Mouse (Mus musculus) forebrain, embryonic 16.5 days (tissue): ENCODE measurements at regions not wholly inside any gene's neighbourhood (a gene's known extent, or its start where the extent isn't known, plus 50 kb on each side); places are given as distances from the start of the nearest gene placed in this dataset.

ENCODE experiments used
- ATAC-seq: fragments of 200-750 bp; cut with Nextera tagmentation; 2 replicates; pipeline ENCODE4 v1.8.0; 2017; ENCODE audit warnings: mild to moderate bottlenecking, moderate library complexity
- H3K27ac ChIP-seq: fragments of 300-500 bp; sonication (generic); 2 replicates; pipeline ENCODE4 v1.5.1; 2014; ENCODE audit warnings: low read length, control low read depth
- H3K27me3 ChIP-seq: fragments of 300-500 bp; sonication (generic); replicated peaks from 2 replicates; pipeline ENCODE4 v1.6.1; 2014; ENCODE audit warnings: low read length; ENCODE audit not compliant: control insufficient read depth, insufficient read depth
- H3K36me3 ChIP-seq: fragments of 300-500 bp; sonication (generic); 2 replicates; pipeline ENCODE4 v1.6.1; 2014; ENCODE audit not compliant: control insufficient read depth, insufficient read depth
- H3K4me1 ChIP-seq: fragments of 300-500 bp; sonication (generic); replicated peaks from 2 replicates; pipeline ENCODE4 v1.6.1; 2014; ENCODE audit warnings: low read length; ENCODE audit not compliant: control insufficient read depth, insufficient read depth
- H3K4me2 ChIP-seq: fragments of 300-500 bp; sonication (generic); 2 replicates; pipeline ENCODE4 v1.6.1; 2014; ENCODE audit warnings: mild to moderate bottlenecking, low read length, control low read depth
- H3K4me3 ChIP-seq: fragments of 300-500 bp; sonication (generic); replicated peaks from 2 replicates; pipeline ENCODE4 v1.5.1; 2014; ENCODE audit warnings: mild to moderate bottlenecking, low read length, control low read depth
- H3K9ac ChIP-seq: fragments of 300-500 bp; sonication (generic); replicated peaks from 2 replicates; pipeline ENCODE4 v1.6.1; 2014; ENCODE audit warnings: low read depth, low read length, control low read depth
- H3K9me3 ChIP-seq: fragments of 300-500 bp; sonication (generic); 2 replicates; pipeline ENCODE4 v1.6.1; 2016; ENCODE audit warnings: low read length; ENCODE audit not compliant: control insufficient read depth
- WGBS: fragments of 180-500 bp; shearing (Covaris S2); extraction: QIAGEN DNeasy Blood & Tissue Kit; methylation state at CpG from one replicate; pipeline ENCODE4 v1.1.7; 2014; 5-methylcytosine and 5-hydroxymethylcytosine counted together

GRCm38 (mm10) chr3:120468887-120469286 is 684.6 kb upstream of the Ptbp2 start:
- no peaks in the 10 kb centered on the region for H3K36me3 ChIP-seq
- no peak overlapping the region for H3K9ac ChIP-seq
- no peak overlapping the region for H3K4me3 ChIP-seq
- H3K4me1 ChIP-seq: peaks cover 19% of the 10 kb centered on the region
- no peaks in the 10 kb centered on the region for H3K9me3 ChIP-seq
- H3K4me2 ChIP-seq: no peak overlapping the region
- H3K27ac ChIP-seq: no peak overlapping the region
- WGBS: 78% methylated on average over 2 of the region's 2 CpGs
- no peaks in the 10 kb centered on the region for H3K27me3 ChIP-seq
- ATAC-seq: no peak

GRCm38 (mm10) chr3:120460717-120461116 is 676.5 kb upstream of the Ptbp2 start:
- H3K4me1 ChIP-seq: no peaks in the 10 kb centered on the region
- no peak overlapping the region for H3K27ac ChIP-seq
- no peaks in the 10 kb centered on the region for H3K27me3 ChIP-seq
- H3K9me3 ChIP-seq: no peaks in the 10 kb centered on the region
- H3K4me3 ChIP-seq: no peak overlapping the region
- ATAC-seq: no peak
- H3K36me3 ChIP-seq: no peaks in the 10 kb centered on the region
- no peak overlapping the region for H3K4me2 ChIP-seq
- no peak overlapping the region for H3K9ac ChIP-seq

- Histone ChIP-seq H3K27me3 (no peaks in the 10 kb centered on the region), H3K4me2 (no peak overlapping the region), H3K4me1 (no peaks in the 10 kb centered on the region), H3K9ac (no peak overlapping the region), H3K27ac (no peak overlapping the region), H3K9me3 (no peaks in the 10 kb centered on the region), H3K4me3 (no peak overlapping the region), H3K36me3 (no peaks in the 10 kb centered on the region)
- 94% methylated on average over 7 of the region's 7 CpGs for whole genome bisulfite sequencing
- ATAC-seq: no peak
These were observed 673.6 kb upstream of the Ptbp2 start for GRCm38 (mm10) chr3:120457912-120458311.

GRCm38 (mm10) chr3:120441127-120441526 is 656.9 kb upstream of the Ptbp2 start:
- Histone ChIP-seq H3K27me3 (no peaks in the 10 kb centered on the region), H3K36me3 (no peaks in the 10 kb centered on the region), H3K27ac (no peak overlapping the region), H3K4me3 (no peak overlapping the region), H3K4me1 (no peaks in the 10 kb centered on the region), H3K9me3 (no peaks in the 10 kb centered on the region), H3K4me2 (no peak overlapping the region), H3K9ac (no peak overlapping the region)
- ATAC-seq: no peak
- WGBS: 90% methylated on average over 4 of the region's 4 CpGs

GRCm38 (mm10) chr3:120430285-120430684 is 646.0 kb upstream of the Ptbp2 start:
- H3K27me3 ChIP-seq: no peaks in the 10 kb centered on the region
- H3K9ac ChIP-seq: no peak overlapping the region
- H3K4me2 ChIP-seq: no peak overlapping the region
- no peaks in the 10 kb centered on the region for H3K9me3 ChIP-seq
- no peaks in the 10 kb centered on the region for H3K36me3 ChIP-seq
- no peak for ATAC-seq
- no peak overlapping the region for H3K27ac ChIP-seq
- 88% methylated on average over 2 of the region's 2 CpGs for WGBS
- no peaks in the 10 kb centered on the region for H3K4me1 ChIP-seq
- H3K4me3 ChIP-seq: no peak overlapping the region

GRCm38 (mm10) chr3:120416634-120417033 is 632.4 kb upstream of the Ptbp2 start:
- H3K27me3 ChIP-seq: no peaks in the 10 kb centered on the region
- H3K4me3 ChIP-seq: no peak overlapping the region
- H3K4me1 ChIP-seq: no peaks in the 10 kb centered on the region
- H3K9ac ChIP-seq: no peak overlapping the region
- H3K36me3 ChIP-seq: no peaks in the 10 kb centered on the region
- H3K4me2 ChIP-seq: no peak overlapping the region
- H3K9me3 ChIP-seq: no peaks in the 10 kb centered on the region
- H3K27ac ChIP-seq: no peak overlapping the region
- WGBS: 89% methylated on average over 3 of the region's 3 CpGs
- ATAC-seq: no peak

GRCm38 (mm10) chr3:120375688-120376289 is 591.5 kb upstream of the Ptbp2 start:
- Histone ChIP-seq H3K4me3 (no peak overlapping the region), H3K9ac (no peak overlapping the region), H3K27ac (no peak overlapping the region), H3K4me1 (no peaks in the 10 kb centered on the region), H3K4me2 (no peak overlapping the region), H3K27me3 (no peaks in the 10 kb centered on the region), H3K36me3 (no peaks in the 10 kb centered on the region), H3K9me3 (no peaks in the 10 kb centered on the region)
- 37% methylated on average over 6 of the region's 6 CpGs for WGBS
- ATAC-seq: no peak

- peak overlapping the region; percentile 61 for H3K27ac ChIP-seq
- no peak overlapping the region for H3K9ac ChIP-seq
- no peaks in the 10 kb centered on the region for H3K36me3 ChIP-seq
- no peaks in the 10 kb centered on the region for H3K27me3 ChIP-seq
- peak; percentile 77 for ATAC-seq
- H3K4me2 ChIP-seq: no peak overlapping the region
- WGBS: 47% methylated on average over 4 of the region's 4 CpGs
- H3K4me1 ChIP-seq: peaks cover 7% of the 10 kb centered on the region
- H3K9me3 ChIP-seq: no peaks in the 10 kb centered on the region
- H3K4me3 ChIP-seq: no peak overlapping the region
These were observed 558.6 kb upstream of the Ptbp2 start for GRCm38 (mm10) chr3:120342747-120343377.

- Histone ChIP-seq H3K4me1 (peaks cover 7% of the 10 kb centered on the region), H3K9me3 (no peaks in the 10 kb centered on the region), H3K4me3 (no peak overlapping the region), H3K4me2 (no peak overlapping the region), H3K36me3 (no peaks in the 10 kb centered on the region), H3K27ac (peak overlapping the region; percentile 51), H3K9ac (no peak overlapping the region), H3K27me3 (no peaks in the 10 kb centered on the region)
- ATAC-seq: no peak
- 72% methylated on average over 2 of the region's 2 CpGs for WGBS
These were observed 557.6 kb upstream of the Ptbp2 start for GRCm38 (mm10) chr3:120341882-120342281.
